Mouse (Mus musculus) megakaryocyte-erythroid progenitor cell, adult 5-6 weeks (primary cell): ENCODE measurements at regions not wholly inside any gene's neighbourhood (a gene's known extent, or its start where the extent isn't known, plus 50 kb on each side); places are given as distances from the start of the nearest gene placed in this dataset.
"Not testable (repeated sequence)": the region's sequence is repeated elsewhere in the genome, so short reads cannot be mapped to it uniquely, and the experiment has no call there.

Experiments
- ATAC-seq: replicated peaks from 2 replicates; pipeline ENCODE4 v1.8.0; 2016; ENCODE audit warnings: mild to moderate bottlenecking, inconsistent platforms; ENCODE audit not compliant: severe bottlenecking, poor library complexity, low FRiP score, low TSS enrichment

DNA sequence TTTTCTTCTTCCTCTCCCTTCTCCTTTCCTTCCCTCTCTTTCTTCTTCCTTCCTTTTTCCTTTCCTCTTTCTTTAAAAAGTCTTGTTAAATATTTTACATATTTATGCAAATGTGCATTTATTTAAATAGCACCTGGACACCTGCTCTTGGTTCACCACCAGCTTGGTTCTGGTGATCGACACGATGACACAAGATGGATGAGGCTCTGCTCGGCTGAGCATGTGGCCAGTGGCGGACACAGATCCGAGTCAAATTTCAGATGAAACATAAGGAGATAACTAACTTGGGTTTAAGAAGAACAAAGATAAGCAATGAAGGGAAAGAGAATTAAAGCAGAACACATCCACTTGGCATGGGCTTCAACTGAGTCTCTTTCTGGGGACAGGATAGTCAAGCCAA is 1339.7 kb upstream of the A1bg start:
- ATAC-seq = no peak

DNA sequence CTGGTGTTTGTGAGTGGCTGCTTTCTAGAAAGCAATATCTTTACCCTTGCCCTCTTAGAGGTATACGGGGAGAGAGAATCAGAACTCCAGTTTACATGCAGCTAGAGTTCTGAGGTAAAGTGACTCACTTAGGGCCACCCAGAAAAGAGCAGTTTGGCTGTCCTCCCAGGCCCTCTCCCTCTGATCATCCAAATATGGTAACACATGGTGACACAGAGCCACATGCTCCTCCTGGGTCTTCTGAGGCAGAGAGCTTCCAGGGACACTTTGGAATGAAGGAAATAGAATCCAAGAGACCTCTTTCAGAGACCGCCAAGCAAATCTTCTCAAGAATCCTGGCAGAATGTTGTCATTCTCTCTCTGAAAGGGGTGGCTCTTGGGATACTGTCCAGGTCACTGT is 1338.7 kb upstream of the A1bg start:
- no peak for ATAC-seq

DNA sequence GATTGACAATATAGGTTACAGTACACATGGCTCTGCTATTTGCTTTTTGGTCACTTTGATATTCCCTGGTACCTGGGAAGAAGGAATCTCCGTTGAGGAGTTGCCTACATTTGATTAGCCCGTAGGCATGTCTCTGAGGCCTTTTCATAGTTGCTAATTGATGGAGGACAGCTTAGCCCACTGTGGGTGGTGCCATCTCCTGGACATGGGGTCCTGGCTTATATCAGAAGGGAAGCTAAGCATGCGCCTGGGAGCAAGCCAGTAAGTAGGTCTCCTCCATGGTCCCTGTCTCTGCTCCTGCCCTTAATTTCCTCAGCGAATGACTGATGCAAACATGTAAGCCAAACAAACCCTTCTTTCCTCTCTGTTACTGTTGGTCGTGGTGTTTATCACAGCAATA is 1335.8 kb upstream of the A1bg start:
- no peak for ATAC-seq

DNA sequence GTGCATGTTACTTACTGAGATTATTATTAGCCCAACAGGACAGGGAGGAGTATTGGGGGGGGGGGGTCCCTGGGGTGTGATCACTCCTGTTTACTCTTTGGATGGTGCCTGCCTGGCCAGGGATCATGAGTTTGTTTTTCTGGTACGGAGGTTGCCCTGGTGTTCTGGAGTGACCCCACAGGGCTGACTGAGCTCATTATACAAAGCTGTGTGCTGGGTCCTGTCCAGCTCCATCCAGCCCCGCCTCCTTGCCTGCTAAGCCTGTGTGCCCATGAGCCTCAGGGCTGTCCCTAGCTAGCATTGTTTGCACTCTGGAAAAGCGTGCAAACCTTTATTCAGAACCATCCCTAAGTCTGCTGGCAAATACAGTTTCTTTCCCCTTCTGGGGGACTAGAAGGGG is 1335.1 kb upstream of the A1bg start:
- no peak for ATAC-seq

DNA sequence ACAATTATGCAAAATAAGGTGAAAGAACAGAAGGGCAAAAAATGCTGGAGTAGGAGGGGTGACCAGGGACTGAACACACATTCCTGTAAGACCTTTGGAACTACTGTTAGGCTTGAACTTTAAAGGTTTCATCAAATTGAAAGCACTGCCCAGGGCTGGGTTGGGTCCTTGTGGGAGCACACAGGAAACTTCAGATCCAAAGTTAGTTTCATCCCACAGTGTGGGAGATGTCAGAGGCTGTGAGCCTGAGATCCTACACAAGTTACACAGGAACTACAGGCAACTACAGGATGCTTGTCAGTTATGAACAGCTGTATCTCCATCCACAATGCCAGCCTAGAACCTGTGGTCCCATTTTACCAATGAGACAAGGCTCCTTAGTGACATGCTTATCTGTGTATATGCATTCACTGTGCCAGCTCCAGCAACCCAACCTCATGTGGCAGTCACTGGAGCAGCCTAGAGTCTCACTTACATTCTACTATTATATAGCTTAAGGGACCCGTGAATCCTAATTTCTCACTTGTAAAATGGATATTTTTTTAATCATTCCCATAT is 1334.4 kb upstream of the A1bg start:
- ATAC-seq = peak; percentile 53

DNA sequence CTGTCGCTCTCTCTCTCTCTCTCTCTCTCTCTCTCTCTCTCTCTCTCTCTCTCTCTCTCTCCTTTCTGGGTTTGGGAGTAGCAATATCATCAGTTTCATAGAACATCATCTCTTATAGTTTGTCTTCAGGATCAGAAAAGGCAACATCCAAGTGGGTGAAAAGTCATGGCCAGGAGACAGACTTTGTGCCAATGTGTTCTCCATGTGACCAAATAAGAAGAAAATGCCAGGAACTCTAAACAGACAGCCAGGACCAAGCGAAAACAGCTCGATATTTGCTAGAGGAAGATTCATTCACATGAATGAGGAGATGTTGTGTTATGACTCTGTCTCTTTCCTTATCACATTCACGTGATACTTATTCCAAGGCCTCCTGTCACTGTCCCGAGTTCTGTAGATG is 1332.8 kb upstream of the A1bg start:
- ATAC-seq = no peak

DNA sequence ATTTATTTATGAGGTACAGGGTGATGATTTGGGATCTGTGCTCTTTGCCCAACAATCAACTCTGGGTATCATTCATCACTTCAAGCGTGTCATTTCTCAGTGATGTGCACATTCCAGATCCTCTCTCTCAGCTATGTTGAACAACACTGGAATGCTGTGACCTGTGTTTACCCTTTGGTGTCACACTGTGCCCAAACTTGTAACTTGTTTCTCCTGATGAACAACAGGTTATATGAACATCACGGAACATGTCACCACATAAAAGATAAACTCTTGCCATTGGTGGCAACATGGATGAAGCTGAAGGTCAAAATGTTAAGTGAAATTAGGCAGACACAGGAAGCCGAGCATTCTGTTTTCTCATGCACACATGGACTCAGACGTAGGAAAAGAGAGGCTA is 1330.9 kb upstream of the A1bg start:
- no peak for ATAC-seq

DNA sequence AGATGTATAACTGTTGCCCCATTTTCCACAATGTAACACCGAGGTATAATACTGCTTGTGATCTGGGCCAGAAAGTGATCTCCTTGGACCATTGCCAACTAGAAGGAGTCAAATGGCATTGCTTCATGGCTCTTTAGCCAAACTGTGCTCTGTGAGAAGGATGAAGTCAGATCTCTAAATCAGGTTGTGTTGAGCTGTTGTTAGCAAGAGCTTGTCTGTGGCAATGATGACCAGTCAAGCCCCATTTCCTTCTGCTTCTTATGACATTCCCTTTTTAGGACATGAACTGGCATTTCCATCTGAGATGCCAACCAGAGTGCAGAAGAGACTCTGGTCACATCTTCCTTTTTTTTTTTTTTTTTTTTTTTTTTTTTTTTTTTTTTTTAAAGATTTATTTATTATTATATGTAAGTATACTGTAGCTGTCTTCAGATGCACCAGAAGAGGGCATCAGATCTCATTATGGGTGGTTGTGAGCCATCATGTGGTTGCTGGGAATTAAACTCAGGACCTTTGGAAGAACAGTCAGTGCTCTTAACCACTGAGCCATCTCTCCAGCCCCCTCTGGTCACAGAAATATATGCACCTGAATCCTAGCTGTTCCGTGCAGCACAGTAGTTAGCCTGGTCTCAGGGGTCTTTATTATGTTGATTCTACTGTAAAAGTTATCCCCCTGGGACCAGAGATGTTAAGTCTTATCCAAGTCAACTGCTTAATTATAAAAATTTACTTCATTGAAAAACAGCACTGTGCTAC is 1329.4 kb upstream of the A1bg start:
- ATAC-seq = not testable (repeated sequence)

DNA sequence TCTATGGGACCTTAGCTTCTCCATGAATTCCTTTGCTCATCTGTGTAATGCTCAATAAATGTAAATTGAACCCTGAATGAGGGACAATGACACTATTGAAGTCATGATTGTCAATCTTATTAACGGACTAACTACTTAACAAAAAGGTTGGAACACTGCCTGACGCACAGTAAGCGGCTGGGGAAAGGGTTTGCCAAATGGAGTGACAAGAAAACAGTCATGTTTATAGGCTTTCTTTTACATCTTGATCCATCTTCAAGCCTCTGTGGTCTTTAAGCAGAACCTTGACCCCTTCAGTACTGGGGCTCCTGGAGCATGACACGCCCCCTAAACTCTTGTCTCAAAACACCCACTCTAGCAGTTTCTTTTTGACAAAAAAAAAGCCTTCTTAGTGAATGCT is 1326.6 kb upstream of the A1bg start:
- no peak for ATAC-seq

DNA sequence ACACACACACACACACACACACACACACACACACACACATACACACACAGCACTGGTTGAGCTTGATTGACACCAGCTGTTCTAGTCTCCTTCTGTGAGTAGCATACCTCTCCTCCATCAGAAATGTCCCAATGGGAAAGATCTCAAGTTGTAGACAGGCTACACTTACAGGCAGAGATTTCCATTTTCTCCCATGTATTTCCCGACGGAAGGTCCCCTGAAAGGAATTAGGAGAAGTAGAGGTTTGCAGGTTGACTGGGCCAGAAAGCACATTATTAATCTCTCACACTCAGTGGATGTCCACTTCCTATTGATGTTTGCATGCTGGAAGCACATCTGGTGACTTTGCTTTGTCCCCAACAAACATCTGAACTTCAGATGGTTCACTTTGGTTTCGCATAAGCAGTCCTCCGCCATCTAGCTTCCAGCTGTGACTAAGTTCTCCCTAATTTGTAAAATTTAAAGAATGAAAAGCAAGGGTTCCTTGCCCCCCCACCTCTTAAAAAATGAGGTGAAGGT is 1323.8 kb upstream of the A1bg start:
- no peak for ATAC-seq

DNA sequence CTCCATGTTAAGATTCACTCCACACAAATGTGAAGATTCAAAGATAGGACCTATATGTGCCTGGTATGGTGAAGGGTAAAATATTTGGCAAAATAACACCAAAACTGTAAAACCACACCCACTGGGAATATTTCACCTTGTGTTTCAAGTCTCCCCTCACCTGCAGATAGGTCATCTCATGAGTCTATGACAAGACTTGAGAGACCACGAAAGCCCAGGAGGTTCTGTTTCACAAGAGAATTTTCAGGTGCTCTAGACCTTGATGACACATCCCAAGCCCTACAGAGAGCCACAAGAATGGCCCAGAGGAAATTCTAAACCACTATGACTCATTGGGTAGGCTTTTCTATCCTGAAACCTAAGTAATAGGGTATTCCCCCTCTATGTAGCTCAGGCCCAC is 1322.4 kb upstream of the A1bg start:
- no peak for ATAC-seq

DNA sequence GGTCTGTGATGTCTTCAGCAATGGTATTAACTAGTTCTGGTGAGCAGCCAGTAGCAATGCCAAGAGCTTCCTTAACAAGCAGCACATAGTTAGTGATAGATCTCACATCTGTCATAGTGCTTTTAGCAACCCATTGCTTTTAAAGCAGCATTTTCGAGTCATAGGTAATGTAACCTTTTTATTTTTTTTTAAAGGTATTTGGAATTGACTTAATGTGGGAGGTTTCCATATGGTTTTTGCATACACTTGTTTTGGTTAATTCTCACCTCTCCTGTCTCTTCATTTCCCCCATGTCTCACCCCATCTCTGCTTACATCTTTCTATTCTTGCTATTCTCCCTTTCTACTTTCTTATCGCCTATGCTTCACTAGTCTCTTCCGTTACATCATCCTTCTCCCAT is 1322.0 kb upstream of the A1bg start:
- no peak for ATAC-seq

DNA sequence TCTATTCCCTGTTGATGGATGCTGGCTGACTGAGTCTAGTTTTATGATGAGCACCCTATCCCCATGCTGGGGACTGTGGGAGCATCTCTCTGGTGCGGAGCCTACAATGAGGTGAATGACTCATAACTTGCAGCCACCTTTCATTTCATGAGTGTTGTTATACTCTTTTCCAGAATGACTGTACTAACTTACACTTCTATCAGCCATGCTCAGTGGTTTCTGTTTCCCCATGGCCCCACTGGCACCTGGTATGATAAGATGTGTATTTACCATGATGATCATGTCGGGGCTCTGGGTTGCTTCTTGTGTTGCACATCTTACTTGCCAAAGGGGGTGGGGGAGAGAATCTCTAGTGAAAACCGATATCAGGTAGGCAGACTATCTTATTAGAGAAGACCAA is 1317.2 kb upstream of the A1bg start:
- peak; percentile 67 for ATAC-seq

DNA sequence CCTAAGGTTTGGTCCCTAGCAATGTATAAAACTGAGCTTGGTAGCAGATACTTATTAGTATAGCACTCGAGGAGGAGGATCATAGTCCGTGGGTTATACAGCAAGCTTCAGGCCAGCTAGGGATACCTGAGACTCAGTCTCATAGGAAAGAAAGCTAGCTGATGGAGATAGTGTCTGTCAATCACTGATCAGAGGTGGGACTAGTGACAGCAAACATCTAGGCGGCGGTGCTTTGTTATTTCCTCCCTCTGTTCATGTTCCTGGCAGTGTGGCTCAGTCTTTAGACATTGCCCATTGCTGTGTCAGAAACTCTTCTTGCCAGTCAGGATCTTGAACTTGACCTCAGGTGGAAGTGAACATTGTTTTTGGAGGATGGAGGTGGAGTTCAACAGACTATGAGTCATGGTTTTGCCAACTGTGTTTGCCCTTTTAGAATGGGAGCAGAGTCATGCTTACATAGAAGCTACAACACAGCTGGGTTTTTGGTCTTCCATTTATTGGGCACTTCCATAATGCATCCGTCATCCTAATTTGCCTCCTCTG is 1315.8 kb upstream of the A1bg start:
- no peak for ATAC-seq

DNA sequence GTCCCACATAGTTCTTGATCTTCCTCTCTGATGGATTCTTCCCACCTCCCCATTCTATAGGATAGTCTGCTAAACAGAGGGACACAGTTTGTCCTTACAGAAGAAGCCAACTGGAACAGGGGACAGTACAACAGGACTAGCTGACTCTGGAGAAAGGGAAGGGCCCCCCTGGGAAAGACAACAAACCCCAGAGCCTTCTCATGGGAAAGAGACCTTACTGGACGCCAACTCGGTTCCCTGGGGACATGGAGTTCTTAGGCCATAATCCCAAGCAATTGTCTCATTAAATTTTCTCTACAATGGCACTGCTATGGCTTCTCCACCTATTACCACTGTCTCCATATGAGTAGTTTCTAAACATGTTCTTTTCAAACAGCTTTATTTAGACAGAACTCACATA is 1313.2 kb upstream of the A1bg start:
- no peak for ATAC-seq

DNA sequence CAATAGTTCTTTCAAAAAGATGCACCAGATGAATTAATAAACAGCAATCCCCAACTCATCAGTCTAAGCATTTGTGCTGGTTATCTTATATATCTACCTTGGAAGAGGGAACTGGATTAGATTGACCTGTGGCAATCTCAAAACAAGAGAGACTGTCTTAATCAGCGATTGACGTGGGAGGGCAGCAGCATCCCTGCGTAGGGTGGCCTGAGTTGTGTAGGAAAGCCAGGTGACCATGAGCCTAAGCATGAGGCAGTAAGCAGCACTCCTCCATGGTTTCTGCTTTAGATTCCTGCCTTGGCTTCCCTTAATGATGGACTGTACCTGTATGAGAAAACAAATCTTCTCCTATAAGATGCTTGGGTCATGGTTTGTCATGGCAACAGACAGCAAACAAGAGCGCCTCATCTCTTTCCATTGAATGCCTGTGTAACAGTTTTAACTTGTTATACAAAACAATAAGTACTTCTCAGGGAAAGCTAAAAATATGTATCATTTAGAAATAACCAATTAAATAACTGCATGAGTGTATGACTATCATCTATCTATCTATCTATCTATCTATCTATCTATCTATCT is 1311.5 kb upstream of the A1bg start:
- ATAC-seq = no peak

DNA sequence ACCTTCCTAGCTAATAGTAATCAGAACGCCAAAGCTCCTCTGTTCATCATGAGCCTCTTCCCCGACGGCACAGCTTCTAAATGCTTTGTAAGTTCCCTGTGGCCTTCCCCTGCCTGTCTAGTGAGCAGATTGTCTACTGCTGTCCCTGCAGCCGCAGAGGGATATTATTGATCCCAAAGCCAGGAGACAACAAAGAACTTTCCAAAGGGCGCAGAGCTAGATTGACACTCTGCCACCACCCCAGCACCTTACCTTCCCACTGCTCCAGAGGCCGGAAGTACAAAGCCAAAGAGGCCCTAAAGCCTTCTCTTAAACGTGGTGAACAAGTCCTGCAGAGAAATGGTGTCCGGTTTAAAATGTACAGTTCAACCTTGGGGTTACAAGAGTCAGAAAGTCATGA is 1310.3 kb upstream of the A1bg start:
- no peak for ATAC-seq

DNA sequence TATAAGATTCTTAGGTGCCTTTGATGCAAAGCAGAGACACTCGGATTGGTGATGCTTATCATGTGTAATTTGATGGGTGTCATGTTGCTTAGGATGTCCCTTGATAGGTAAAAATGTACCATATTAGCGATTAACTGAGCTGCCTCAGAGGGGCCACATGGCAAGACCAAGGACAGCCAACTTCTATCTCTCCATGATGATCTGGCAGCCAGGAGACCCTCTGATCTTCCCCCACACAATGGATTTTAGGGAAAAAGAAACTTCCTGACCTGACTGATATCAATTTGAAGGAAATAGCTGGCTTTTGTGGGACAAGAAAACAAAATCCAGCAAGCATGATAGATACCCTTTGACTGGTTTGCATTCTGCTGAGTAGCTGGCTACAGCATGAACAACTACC is 1308.9 kb upstream of the A1bg start:
- ATAC-seq = no peak

DNA sequence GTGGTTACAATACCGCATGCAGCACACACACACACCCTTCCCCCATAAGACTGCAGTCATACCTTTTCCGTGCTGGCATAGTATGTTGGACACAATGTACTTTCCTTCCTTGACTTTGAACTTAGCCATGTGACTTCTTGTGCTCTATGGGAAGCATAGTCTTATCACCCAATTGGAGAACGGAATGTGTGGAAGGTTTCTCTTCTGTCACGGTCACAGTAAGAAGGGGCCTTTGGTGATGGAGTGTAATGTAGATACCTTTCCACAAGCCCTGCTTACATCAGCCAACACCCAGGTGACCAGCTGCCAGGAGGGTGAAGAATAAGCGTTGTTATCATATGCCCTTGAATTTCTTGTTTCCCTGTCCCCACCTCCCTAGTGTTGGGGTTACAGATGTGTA is 1308.0 kb upstream of the A1bg start:
- ATAC-seq = no peak

DNA sequence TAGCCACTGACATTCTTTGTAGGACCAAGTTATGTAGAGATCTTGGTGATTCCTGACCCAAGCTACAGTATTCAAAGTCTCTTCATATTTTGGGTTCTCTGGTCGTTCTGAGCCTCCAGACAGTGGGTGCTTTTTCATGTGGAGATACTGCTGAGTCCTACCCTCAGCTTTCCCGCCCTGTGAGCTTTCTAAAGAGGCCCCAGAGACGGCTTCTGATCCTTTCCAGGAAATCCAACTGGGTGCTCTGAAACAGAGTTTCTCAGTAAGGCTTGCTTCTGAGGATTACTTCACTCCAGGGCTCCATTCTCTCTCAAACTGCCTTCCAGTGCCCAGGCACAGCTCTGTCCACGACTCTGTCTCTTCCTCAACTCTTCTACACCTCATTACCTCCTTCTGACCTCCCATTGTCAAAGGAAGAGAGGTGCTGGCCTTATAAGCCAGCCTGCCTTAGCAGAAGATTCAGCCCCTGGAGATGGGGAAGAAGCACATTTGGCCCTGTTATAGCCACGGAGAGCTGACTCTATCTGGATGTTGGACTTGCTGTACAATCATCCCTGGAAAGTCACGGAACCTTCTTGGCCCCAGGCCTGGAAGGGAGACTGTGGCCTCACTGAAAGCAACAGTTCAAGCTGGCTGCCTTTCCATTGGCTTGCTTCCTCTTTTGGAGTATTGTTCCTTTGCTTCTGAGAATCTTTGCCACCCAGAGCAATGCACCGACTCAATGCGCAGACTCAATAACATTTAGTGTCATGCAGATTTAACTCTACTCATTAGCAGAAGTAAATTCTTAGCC is 1306.9 kb upstream of the A1bg start:
- ATAC-seq = no peak
